Mouse (Mus musculus) brain, embryonic 14.5 days (tissue): Measurements from ENCODE around the gene Fhl2.

Experiments
- CTCF ChIP-seq: fragments of 200-500 bp; IDR thresholded peaks from 2 replicates; pipeline ENCODE4 v1.5.1; 2012; ENCODE audit warnings: inconsistent platforms, mild to moderate bottlenecking, moderate library complexity, borderline replicate concordance; ENCODE audit not compliant: insufficient read depth, insufficient read length; ENCODE audit errors: extremely low read depth
- POLR2A ChIP-seq: fragments of 200-500 bp; IDR thresholded peaks from 2 replicates; pipeline ENCODE4 v1.6.1; 2012; ENCODE audit warnings: mild to moderate bottlenecking, inconsistent platforms, borderline replicate concordance; ENCODE audit not compliant: poor library complexity, insufficient read depth, insufficient read length, severe bottlenecking; ENCODE audit errors: extremely low read depth

- TF ChIP-seq CTCF (no peak), POLR2A (no peak)
These were observed 106.4 kb downstream of the Fhl2 start for GRCm38 (mm10) chr1:43090418-43090817.
